Mouse (Mus musculus) heart, postnatal 0 days (tissue): Measurements from ENCODE around the gene Inpp1.

Source experiments
- CTCF ChIP-seq: IDR thresholded peaks from 2 replicates; pipeline ENCODE4 v1.5.1; 2016; ENCODE audit warnings: antibody characterized with exemption, control low read depth, low read depth
- EP300 ChIP-seq: IDR thresholded peaks from 2 replicates; pipeline ENCODE4 v1.6.1; 2016; ENCODE audit warnings: antibody characterized with exemption, low read depth

- TF ChIP-seq CTCF = no peak
- TF ChIP-seq EP300 = no peak
These were observed 17.1 kb downstream of the Inpp1 start for GRCm38 (mm10) chr1:52800340-52800740.
